Mouse (Mus musculus): Measurements from ENCODE around the gene Klrb1b.
A peak's percentile ranks its signal among the peaks of the same experiment; 100 is the strongest.
"Not testable (repeated sequence)": the region's sequence is repeated elsewhere in the genome, so short reads cannot be mapped to it uniquely, and the experiment has no call there.

Gene Klrb1b

GRCm38 (mm10) chr6:128841327-128842089 is 15.4 kb upstream of the Klrb1b start:
- no peak for DNase-seq (ENCODE audit: inconsistent ontology term)

DNA sequence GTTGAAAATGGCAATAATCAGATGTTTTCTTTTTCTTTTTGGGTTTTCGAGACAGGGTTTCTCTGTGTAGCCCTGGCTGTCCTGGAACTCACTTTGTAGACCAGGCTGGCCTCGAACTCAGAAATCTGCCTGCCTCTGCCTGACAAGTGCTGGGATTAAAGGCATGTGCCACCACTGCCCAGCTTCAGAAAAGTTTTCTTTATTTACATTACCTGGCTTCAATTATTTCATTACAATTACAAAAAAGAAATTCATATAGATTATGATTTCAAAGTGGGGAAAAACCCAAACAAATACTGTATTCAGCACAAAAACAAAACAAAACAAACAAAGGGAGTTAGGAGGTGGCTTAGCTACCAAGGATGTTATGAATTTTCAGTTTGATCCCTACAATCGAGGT is 14.5 kb upstream of the Klrb1b start:
- DNase-seq (ENCODE audit: inconsistent ontology term), result not testable (repeated sequence)

DNA sequence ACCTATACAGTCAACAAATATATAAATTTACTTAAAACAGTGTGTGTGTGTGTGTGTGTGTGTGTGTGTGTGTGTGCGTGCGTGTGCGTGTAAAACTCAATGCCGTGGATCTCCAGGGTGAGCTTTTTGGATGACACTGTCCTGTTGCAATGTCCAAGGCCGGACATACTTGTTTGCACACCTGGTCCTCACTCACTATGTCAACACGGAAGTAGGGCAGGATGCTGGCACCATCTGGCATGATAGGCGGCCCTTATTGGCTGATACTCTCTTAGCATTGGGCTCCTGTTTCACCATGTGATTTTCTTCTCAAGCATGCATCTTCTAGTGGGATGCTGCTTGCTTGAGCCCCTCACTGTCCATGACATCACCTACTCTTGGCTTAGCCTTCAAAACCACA is 13.8 kb upstream of the Klrb1b start:
- DNase-seq (ENCODE audit: inconsistent ontology term), result no peak

DNA sequence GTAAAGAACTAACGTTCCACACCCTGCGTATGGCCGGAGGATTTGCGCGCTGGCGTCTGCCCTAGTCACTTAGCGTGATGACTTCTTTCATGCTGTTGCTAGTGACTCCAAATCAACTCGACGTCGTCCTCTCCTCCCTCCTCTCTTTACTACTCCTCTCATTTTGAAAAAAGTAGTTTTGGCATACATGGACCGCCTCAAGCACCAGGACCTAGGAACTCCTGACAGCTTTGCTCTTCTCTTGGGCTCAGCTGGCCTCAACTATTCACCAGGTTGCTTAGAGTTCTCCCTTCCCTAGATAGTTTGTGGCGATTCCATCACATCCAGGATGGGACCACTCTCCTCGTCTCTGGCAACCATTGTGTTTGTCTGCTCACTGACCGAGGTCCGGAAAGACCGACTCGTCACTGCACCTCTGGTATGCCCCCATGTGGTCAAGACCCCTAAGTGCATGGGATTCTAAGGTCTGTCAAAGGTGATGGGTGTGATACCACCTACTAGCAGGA is 13.2 kb upstream of the Klrb1b start:
- peak; percentile 88 for DNase-seq (ENCODE audit: inconsistent ontology term)

DNA sequence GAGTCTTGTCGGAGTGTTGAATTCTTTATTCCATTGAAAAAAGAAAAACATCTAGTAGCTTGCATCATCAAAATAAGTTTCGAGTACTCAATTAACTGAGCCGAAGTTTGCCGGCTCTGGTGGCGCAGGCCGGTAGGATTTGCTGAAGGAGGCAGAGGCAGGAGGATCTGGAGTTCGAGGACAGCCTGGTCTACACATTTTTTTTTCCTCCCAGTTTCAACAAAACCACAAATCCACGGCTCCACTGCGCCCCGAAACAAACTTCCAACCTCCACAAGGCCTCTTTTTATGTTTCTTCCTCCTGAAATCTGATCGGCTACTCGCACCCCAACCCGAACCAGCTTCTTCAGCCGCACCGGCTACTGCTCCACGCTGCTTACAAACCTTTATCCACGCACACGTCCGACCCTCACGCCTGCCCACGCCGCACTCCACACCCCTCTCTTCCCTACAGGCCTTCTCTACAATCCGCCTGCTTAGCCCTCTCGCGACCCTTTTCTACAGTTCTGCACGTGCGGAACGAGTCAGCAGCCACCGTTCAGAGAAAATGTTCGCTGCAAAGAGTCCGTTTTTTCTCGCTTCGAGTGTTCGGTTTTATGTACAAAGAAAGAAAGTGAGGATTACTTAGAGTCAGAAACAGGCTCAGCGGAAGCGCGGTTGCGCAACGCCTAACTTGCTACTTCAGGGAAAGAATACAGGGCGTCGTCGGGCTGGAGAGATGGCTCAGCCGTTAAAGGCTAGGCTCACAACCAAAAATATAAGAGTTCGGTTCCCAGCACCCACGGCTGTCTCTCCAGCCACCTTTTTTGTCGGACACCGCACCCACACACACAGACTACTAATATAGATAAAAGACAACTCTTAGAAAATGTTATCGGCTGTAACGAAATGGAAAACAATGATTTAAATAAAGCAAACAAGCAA is 12.5 kb upstream of the Klrb1b start:
- peak; percentile 90 for DNase-seq (ENCODE audit: inconsistent ontology term)

GRCm38 (mm10) chr6:128837454-128838341 is 11.6 kb upstream of the Klrb1b start:
- peak; percentile 54 for DNase-seq (ENCODE audit: inconsistent ontology term)

GRCm38 (mm10) chr6:128836955-128837334 is 10.8 kb upstream of the Klrb1b start:
- no peak for DNase-seq (ENCODE audit: inconsistent ontology term)

- no peak for DNase-seq (ENCODE audit: inconsistent ontology term)
Measured at GRCm38 (mm10) chr6:128836191-128836954, 10.2 kb upstream of the Klrb1b start.

GRCm38 (mm10) chr6:128835571-128835970 is 9.4 kb upstream of the Klrb1b start:
- DNase-seq (ENCODE audit: inconsistent ontology term), result no peak

- no peak for DNase-seq (ENCODE audit: inconsistent ontology term)
Measured at GRCm38 (mm10) chr6:128833046-128833445, 6.9 kb upstream of the Klrb1b start.

DNA sequence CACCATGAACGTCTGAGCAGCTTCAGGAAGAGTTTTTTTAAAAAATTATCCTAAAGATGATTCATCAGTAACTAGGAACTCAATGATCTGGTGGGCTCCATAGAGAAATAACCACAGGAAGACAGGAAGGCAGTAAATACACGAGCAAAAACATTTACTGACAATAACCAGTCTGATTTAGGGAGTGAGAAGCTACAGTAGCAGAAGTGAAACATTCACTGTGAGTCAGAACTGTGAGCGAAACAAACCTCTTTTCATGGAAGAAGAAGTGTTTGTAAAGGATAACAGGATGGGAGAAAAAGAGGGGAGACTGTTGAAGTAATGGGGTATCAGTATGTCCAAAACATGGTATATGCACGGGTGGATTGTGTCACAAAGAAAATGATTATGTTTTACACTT is 3.7 kb upstream of the Klrb1b start:
- DNase-seq (ENCODE audit: inconsistent ontology term), result no peak

DNA sequence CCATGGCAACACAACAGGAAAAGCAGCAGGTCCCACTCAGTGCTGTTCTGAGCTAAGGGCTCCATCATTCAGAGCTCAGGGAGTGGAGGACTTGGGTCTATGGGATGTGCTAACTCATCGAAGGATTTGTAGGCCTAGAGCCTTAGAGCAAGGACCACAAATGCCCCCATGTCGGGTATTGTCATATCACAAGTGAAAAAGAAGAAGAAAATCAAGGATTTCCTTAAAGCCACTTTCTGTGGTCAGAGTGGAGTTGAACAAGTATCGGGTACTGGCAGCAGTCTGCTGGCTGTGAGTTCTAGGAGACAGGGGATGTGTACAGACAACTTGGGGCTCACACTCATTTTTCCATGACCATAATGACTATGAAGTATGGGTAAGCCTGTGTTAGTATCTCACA is 650 bp upstream of the Klrb1b start:
- no peak for DNase-seq (ENCODE audit: inconsistent ontology term)

GRCm38 (mm10) chr6:128818083-128818802 is 7.9 kb downstream of the Klrb1b start:
- no peak for DNase-seq (ENCODE audit: inconsistent ontology term)

GRCm38 (mm10) chr6:128808532-128808931 is 17.6 kb downstream of the Klrb1b start:
- DNase-seq (ENCODE audit: inconsistent ontology term), result peak; percentile 19

- no peak for DNase-seq (ENCODE audit: inconsistent ontology term)
Measured at GRCm38 (mm10) chr6:128807021-128807420, 19.1 kb downstream of the Klrb1b start.

GRCm38 (mm10) chr6:128804823-128805640 is 21.1 kb downstream of the Klrb1b start:
- DNase-seq (ENCODE audit: inconsistent ontology term), result peak; percentile 27

GRCm38 (mm10) chr6:128802999-128803857 is 22.9 kb downstream of the Klrb1b start:
- peak; percentile 98 for DNase-seq (ENCODE audit: inconsistent ontology term)

DNA sequence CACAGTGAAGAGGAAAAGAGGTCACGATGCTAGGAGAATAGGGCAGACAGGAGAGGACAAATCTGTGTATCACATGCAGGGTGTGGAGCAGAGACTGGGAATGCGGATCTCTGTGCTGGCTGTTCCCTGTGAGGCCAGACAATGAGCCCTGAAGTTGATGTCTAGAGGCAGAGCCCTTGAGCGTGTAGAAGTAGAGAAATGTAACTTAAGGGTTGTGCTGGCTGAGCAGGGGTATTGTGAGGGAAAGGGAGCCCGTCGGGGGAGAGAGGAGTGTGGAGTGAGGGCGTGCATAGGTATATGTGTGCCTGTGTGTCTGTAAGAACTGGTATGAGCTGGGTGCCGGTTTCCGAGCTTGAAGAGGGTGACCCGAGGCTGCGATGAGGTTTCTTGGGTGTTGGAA is 23.6 kb downstream of the Klrb1b start:
- DNase-seq (ENCODE audit: inconsistent ontology term), result no peak
